Mouse (Mus musculus) megakaryocyte-erythroid progenitor cell, adult 5-6 weeks (primary cell): ENCODE results near the gene Tmem30b. TPM values are rescaled to one million over a fixed set of nuclear protein-coding genes. Genes with fewer than 3 reads are reported as not detected.

Source experiments
- ATAC-seq: replicated peaks from 2 replicates; pipeline ENCODE4 v1.8.0; 2016; ENCODE audit warnings: mild to moderate bottlenecking, inconsistent platforms; ENCODE audit not compliant: severe bottlenecking, poor library complexity, low FRiP score, low TSS enrichment
- total RNA-seq, 2 experiments: library from RNA; stranded (forward) in 1 of 2; stranded (reverse) in 1 of 2; fragments of 200-1000, 215-1000 nt in 1 of 2; fragments of >200 nt in 1 of 2; fragmentation: Nextera tagmentation in 1 of 2; gene quantifications; 2 replicates each; pipeline ENCODE4 v1.2.3; 2014 to 2017

Tmem30b gene
- total RNA-seq, 2 experiments from 2014 or later = not detected

DNA sequence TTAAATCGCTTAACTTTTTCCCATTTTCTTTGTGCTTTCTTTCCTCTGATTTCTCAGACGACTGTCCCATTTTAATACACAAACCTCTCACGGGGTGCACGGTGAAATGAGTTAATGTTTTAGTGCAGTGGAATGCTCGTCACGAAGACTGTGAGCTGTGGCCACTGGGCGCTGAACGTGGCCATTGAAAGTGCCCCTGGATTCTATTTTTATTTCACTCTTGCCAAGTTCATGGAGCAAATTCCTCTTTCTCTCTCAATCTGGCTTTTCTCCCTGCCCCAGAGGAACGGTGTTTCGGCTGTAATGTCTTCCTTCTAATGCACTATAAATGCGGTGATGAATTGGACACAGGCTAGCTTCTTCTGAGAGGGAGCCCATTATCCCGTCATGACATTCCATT is 23.1 kb downstream of the Tmem30b start:
- no peak for ATAC-seq

DNA sequence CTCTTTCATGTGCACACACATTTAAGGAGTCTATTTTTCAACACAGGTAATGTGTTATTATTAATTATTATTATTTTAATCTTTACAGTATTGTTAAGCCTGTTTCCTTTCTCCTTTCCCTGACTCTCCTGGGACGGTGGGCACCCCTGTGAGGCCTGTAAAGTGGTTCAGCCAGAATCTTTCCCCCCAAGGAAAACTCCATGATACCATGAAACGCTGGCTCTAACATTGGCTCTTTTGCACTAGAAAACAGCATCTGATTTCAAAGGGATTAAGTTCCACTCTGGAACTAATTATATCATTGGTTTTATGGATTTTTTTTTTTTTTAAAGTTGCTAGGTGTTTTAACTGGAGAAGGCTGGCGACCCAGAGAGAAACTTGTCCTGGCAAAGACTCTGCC is 24.2 kb downstream of the Tmem30b start:
- ATAC-seq = no peak

GRCm38 (mm10) chr12:73521238-73521841 is 24.9 kb downstream of the Tmem30b start:
- no peak for ATAC-seq

DNA sequence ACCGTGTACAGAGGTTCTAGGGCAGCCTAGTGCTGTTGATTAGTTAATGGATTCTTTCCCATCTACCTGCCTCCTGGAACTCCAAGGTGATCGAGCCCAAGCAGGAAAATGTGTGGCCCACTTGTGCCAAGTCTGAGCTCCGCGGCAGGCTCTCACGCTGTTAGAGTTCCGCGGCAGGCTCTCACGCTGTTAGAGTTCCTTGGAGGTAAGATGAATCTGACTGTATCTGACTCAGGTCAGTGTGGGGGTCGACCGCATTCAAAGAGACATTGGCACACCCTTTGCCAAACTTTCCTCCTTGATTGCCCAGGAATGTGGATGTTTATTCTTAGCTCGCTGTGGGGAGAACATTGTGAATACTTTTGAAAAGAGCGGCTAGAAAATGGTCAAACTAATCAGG is 28.4 kb downstream of the Tmem30b start:
- ATAC-seq = peak; percentile 15; the same call in 1 of the 2 replicates

DNA sequence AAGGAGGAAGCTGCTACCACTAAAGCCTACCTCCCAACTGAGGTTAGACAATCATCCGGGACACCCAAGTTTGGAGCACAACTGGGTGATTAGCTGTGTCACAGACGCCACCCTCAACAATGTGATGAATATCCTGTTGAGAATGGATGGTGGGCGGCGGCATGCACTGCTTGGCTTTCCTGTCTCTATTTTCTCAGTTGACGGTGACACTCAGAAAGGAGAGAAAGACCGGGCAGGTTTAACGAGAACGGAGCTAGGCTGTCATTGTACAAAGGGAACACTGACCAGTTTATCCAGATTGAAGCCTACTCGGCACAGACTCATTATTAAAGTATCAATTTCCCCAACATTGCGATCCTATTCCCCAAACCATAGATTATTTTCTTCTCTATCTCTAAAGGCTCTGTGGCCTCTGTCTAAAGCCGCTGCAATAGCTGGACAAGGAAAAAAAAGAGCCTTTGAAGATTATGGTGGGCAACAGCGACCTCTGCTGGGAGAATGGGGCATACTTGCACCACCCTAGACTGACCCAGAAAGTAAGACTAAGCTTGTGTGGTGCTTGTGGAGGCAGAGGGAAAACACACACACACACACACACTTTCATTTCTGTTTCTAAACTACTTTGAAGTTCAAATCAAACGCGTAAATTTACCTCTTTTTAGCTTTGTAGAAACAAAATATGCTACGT is 29.0 kb downstream of the Tmem30b start:
- ATAC-seq = peak; percentile 66

- no peak for ATAC-seq
These were observed 29.7 kb downstream of the Tmem30b start for GRCm38 (mm10) chr12:73516516-73516915.

- ATAC-seq = no peak
These were observed 31.5 kb downstream of the Tmem30b start for GRCm38 (mm10) chr12:73514722-73515121.

DNA sequence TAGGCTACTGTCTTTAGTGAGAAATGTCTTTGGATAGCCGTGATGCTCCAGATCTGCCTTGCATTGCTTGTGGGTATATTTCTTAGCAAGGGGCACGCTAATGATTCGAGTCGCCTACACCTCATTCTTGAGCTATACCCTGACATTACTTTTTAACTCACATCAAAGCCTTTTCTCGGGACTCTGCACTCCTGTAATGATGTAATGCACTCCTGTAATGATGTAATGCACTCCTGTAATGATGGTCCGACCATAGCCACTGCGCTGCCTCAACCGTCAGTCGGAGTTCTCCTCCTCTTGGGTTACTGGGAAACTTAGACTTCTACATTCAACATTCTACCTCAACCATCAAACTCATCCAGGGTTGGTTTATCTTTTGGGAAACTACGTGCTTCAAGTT is 32.2 kb downstream of the Tmem30b start:
- ATAC-seq = no peak

- no peak for ATAC-seq
These were observed 34.6 kb downstream of the Tmem30b start for GRCm38 (mm10) chr12:73511467-73512047.

DNA sequence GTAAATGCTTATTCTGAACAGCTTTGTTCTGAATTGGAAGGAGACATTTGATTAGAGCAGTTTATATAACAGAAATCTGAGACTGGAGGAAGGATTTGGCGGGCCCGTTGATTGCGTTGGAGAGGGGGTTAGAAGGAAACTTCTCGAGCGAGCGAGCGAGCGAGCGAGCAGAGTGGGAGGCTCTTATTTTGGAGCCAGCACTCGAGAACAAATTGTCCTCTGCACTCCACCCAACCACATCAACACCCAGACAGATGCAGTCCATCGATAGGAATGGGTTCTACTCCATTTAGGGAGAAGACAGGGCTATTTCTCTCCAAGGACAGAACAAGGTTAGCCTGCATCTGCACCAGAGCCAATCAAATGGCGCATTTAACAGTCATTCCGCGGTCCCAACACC is 39.1 kb downstream of the Tmem30b start:
- ATAC-seq = no peak

DNA sequence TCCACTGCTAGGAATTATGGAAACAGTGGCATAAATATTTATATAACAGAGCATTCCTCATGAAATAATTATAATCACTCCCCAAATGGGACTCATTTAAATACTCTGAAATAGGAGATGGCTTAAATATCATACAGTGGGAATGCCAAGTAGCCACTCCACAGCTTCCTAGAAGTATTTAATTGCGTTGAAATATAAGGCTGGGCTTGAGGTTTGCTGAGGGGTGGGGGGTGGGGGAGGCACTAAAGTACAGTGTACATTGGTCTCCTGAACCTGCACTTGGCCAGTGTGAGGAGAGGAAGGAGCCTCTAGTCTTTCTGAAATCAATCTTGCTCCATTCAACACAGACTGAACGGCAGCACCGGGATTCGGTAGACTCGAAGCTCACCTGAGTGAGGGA is 39.5 kb downstream of the Tmem30b start:
- no peak for ATAC-seq

DNA sequence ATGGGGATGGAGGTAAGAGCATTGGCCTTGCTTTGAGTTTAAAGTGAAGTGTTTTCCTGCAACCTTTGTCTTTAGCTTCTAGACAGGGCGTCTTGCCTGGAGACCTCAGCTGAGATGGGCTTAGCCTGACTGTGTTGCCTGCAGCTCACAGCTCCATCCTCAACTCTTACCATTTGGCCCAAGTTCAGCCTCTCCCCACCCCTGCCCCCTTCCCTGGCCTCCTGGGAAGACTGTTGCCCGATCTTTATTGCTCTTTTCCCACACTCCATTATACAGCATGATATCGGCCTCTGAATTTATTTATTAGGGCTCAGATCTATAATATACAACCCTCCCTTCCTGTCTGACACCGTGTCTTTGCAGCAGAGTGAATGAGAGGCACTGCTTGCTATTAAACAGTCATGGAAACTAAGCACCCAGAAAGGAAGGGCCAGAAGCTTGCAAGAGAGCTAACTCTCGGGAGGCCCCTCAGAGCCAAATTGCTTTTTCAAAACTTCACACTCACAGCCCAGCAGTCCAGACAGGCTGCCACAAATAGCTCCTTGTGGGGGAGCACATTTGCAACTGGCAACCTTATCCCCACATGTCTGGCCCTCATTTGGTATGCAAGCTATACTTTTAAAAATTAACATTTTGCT is 45.4 kb downstream of the Tmem30b start:
- no peak for ATAC-seq

DNA sequence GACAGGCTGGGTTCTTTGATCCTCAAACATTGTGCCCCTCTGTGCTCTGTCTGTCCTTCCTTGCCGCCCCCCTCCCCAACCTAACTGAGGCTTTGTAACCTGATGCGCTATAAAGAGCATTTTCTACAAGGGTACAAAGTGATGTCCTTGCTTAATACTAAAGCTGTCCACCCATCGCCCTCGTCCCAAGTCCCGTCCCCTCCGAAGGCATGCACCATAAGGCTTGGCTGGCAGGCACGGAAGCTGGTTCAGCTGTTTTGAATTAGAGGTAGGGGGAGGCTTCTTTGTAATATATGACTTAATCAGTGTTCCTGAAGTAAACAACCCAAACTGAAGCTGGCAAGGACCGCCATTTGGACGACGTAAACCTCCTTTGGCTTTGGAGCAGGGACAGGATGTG is 51.0 kb downstream of the Tmem30b start:
- no peak for ATAC-seq

DNA sequence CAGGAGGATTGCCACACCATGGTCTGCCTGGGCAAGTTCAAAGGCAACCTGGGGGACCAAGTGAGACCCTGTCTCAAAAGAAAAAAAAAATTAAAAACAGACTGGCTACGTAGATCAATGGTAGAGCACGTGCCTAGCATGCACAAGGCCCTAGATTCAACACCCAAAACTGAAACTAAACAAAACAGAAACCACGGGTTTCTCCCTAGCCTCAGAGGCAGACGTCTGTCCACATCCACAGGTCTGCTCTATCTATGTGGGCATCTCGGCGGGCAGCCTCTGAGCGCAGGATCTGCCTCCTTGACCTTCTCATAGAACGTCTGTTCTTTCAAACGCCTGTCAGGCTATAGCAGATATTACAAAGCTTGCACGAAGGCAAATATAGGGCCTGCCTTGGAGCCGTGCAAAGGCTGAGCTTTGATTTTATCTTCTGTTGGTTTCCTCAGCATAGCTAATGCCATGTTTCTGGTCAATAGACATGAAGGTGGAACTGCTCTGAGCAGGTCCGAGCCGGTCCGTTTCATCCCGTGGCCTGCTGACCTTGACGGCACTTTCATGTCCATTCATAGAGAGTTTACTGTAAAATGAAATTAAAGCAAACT is 52.2 kb downstream of the Tmem30b start:
- ATAC-seq = no peak

Other genes starting within 250 kb of the Tmem30b start
- gene Prkch, start 38.4 kb upstream of the Tmem30b start, total RNA-seq (2014; fragmentation: Nextera tagmentation) = 21.7 and 24.5 TPM in 2 replicates
- gene Prkch, start 38.4 kb upstream of the Tmem30b start, total RNA-seq (2017) = 22.9 and 24.9 TPM in 2 replicates